Mouse (Mus musculus) T-helper 2 cell (primary cell): Measurements from ENCODE around the gene Tmigd1.
"Not testable (repeated sequence)": the region's sequence is repeated elsewhere in the genome, so short reads cannot be mapped to it uniquely, and the experiment has no call there.

Experiments used
- in situ Hi-C: fragments of 300-600 bp; cut with MboI, MseI; formaldehyde crosslinking; loops from one replicate; pipeline ENCODE4 v1.15.1; 2025; ENCODE audit warnings: high pct_unique_total_duplicates

Tmigd1 gene

DNA sequence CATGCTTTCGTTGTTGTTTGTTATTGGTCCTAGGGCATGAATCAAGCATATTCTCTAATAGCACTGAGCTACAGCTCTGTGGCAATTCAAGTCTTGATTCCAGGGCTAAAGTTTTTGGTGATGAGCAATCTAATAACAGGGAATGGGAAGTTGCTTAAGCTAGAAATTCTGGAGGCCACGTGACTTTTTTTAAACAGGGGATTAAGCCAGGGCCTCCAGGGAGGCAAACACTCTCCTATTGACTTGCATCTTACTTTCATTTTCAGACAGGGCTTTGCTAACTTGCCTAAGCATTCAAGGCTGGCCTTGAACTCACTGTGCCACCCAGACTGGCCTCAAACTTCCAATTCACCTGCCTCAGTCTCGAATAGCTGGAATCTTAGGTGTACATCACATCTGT is 4.1 kb upstream of the Tmigd1 start:
- in situ Hi-C loops, result no loop called here

DNA sequence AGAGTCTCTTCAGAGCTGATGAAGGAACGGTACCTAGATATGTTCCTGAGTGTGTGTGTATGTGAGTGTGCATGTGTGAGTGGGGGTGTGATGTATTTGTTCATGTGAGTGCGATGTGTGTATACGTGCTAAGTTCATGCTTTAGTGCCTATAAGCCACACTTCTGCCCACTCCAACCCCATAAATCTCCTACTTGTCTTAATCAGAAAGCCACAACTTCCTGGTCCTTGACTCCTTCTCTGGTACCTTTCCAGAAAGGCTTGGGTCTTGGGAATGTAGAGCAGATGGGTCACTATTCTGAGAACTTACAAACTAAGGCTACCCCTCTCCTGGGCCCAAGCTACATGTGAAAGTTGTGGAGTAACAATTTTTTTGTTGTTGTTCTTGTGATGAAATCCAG is 3.2 kb upstream of the Tmigd1 start:
- in situ Hi-C loops, result no loop called here

DNA sequence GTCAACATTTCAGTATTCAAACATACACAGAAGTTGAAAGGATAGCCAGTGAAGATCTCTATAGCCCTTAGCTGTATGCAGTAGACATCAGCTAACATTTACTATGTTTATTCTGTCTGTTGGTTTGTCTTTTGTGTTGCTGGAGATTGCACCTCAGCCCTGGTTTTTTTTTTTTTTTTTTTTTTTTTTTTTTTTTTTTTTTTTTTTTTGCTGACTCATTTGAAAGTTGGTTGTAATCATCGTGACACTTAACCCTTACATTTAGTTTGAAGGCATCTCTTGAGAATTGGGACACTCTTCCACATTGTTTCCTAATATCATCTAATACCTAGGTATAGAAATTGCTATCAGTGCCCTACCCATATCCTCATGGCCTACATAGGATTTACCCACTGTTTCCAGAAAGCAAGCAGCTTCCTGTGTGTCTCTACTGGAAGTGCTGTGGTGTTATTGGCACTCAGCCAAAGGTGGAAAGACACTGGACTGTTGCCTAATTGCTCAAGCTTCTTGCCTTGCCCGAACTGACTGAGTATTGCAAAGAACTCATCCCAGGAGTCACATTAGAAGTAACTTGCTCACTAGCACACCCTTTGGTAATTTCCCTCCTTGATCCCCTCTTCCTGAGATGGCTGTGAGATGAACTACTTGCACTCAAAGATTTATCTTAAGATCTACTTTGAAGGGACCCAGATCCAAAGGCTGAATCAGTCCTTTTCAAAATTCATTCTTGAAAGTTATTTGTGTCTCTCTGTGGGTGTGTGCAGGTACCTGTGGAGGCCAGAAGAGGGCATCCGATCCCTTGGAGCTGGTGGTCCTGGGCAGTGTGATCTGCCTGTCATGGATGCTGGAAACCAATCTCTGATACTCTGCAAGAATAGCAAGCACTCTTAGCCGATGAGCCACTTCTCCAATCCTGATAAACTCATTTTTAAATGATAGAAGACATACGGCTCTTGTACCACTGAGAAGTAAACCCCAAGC is 1.9 kb upstream of the Tmigd1 start:
- in situ Hi-C loops, result no loop called here

DNA sequence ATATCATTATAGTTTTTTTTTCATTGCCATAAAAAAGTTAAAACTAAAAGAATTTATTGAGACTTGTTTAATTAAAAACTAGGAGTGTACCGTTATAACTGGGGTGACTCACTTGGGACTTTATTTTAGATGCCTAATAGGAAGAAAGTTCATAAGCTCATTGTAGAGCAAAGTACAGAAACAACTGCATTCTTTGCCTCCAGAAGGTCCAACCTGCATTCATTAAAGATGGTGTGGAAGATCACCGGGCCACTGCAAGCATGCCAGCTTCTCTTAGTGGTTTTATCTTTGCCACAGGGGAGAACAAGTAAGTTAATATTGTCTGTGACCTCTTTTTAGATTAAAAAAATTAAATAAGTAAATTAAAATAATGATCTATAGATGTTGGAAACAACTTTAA is 2.4 kb downstream of the Tmigd1 start:
- in situ Hi-C loops, result no loop called here

DNA sequence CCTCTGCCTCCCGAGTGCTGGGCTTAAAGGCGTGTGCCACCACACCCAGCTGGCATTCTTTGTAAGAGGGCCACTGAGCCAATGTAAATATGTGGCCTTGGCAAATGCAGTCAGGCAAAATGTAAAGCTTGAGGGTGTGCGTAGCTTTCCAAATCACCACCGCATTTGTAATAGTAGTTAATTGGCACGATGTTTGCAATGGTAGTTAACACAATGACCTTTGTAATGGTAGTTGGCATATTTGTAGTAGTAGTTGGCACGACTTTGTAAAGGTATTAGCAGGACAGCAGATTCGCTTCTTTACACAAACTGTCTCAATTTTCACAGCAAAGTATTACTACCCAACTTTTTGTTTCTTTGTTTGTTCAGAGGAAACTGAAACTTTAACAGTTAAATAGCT is 6.7 kb downstream of the Tmigd1 start:
- in situ Hi-C loops, result no loop called here

DNA sequence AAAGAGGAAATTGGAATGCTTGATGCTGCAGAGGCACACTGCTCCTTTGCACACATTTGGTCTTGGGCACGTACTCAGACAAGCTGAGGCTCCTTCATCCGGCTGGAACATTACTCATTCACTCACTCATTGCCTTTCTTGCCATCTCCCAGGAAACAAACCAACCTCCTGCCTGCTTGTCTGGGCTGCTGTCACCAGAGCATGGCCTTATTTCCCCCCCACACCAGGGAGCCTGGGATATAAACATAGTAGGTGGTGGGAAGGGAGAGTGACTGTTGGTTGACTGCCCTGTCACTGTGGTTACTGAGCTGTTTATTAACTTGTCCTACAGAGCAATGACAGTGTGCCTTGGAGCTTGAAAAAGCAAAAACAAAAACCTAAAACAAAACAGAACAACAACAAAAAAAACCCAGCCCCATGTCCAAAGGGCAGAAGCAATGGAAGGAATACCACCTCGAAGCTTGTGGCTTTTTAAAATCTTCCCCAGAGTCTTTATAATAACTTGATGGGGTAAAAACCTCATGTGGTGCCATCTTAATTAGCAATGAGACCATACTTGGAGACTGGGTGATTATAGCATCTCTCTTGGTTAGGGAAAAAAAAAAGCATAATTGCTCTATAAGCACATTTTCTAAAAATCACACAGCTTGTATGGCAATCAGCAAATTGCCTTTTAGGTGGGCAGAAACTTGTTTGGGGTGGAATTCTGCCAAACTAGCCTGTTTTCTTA is 9.5 kb downstream of the Tmigd1 start:
- in situ Hi-C loops, result no loop called here

DNA sequence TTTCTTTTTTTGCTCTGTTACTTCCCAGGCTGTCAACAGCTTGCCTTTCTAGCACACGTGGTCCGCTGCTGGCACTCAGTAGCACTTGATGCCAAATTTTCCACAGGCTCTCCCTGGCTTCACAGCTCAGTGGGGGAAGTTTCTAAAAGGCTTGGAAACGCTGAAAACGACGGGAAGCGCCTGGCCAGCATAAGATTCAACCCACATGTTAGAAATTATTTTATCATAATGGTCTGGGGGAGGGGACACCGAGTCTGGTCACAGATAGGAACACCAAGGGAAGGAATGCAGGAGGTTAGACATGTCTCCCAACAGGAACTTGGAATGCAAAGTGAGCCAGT is 10.1 kb downstream of the Tmigd1 start:
- in situ Hi-C loops, result no loop called here

DNA sequence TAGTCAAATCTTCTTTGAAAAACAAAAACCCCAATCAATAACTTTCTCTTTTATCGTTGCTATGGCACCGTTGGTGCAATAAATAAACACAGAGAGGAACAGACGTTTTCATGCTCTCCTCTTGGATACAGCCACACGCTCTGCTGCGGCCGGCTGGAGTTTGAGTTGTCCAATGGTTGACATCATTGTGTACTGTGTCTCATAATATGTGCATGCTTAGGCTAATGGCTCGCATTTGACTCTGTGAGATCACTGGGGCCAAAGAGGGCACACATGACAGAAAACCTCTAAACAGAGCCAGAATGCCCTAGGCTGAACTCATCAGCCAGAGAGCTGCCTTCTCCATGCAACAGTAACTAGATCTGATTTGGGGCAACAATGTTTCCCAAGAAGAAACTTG is 12.4 kb downstream of the Tmigd1 start:
- in situ Hi-C loops, result no loop called here

DNA sequence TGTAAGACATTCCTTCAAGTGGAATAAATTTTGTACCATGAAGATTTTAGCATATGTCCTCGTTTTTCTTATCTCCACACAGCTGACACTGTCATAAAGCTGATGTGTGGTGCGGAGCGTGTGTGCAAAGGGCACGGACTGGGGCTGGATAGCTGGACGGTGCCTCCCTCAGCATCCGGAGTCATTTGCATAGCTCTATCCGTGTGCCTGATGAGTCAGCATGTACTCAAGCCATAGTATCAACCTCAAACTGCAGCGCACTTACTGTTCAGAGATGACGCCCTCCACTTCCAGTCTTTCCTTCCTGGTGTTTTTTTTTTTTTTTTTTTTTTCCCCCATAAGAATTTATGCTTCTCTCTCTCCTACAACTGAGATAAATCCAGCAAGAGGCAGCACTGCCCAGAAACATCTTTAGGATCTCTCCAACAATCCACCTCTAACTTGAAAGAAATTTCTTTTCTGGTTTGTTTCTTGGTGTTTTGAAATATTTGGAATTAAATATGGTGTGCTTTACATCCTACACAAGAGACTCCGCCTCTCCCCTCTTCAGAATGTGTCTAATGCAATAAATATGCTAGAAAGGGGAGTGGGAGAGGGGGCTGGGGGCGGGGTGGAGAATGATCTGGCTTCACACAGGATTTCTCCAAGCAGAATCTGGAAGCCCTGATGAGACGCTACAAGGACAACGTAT is 14.7 kb downstream of the Tmigd1 start:
- in situ Hi-C loops, result no loop called here

DNA sequence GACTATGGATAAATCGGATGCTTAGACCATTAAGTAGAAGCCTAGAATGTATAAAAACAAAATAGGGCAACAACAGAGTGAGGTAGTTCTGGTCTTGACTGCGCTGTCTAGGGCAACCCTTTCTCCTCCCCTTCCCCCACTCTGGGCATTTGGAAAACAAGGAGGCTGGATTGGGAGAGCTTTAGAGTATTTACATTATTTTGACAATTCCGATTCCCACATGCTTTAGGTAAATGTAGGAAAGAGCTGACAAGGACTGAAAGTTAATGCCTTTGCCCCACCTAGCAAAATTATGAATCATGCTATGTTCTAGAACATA is 15.2 kb downstream of the Tmigd1 start:
- in situ Hi-C loops, result no loop called here

DNA sequence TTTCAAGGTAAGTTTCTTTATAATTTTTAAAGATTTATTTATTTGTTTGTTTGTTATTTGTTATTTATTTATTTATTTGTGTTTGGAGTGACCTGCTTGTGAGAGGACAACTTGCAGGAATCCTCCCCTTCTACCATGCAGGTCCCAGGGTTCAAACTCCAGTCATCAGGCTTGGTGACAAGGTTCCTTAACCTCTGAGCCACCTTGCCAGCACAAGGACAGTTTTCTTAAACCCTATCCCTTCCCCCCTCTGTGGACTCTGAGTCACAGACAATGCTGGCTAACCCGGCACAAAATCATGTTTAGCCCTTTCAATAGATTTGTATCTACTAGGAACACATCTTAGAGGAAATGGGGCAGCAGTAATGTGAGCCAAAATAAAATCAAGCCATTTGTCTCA is 18.6 kb downstream of the Tmigd1 start:
- in situ Hi-C loops, result no loop called here

DNA sequence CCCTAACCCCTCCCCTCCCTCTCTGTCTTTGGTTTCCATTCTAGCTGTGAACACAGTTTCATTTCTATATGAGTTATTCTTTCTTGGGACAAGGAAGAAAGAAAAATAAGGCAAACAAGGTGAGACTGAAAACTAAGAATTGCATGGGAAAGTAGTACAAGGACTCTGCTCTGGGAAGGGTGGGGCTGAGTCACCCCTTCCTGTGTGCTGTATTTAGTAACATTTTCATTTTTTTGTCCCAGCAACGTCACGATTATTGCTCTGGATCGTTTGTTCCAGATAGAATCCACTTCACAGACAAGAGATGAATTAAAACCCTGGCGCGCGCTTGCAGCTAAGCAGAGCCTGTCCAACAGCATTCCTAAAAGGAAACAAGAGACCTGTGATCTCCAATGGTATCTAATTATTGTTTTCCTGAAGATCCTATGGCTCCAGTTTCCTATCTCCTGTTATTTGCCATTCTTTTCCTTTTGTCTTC is 22.8 kb downstream of the Tmigd1 start, which contains the start of gene Blmh:
Gene Blmh (plus strand): TSS at position 51 of the 478 bp plus-strand sequence.
- in situ Hi-C loops, result no loop called here

DNA sequence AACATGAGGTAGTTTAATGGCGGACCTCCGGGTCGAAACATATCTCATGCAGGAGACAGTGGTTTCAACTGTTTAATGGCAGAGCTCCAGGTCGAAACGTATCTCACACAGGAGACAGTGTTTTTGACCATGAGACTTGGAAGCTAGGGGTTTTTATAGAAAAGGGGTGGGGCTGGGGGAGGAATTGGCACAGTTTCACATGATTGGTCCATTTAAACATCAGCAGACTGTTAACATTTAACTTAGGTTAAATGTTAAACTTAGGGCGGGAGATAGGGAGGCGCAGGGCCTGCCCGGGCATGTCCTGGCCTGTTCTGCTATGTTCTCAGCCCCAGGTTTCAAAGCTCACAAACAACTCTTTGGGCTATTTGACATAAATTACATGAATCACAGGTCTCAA is 26.6 kb downstream of the Tmigd1 start:
- in situ Hi-C loops, result not testable (repeated sequence)

DNA sequence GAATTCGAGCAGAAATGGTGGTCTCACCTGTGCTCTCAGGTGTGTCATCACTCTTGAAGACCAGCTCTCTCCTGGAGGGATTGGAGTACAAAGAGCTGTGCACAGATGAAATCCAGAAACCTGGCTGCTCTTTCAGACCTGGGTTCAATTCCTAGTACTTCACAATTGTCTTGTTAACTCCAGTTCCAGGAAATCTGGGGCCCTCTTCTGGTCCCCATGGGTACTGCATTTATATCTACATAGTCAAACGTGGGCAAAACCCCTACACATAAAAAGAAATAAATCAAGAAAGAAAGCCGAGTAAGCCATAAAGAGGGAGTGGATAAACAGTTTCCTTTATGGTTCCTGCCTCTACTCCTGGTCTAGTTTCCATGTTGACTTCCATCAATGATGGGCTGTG is 31.2 kb downstream of the Tmigd1 start:
- in situ Hi-C loops, result no loop called here

DNA sequence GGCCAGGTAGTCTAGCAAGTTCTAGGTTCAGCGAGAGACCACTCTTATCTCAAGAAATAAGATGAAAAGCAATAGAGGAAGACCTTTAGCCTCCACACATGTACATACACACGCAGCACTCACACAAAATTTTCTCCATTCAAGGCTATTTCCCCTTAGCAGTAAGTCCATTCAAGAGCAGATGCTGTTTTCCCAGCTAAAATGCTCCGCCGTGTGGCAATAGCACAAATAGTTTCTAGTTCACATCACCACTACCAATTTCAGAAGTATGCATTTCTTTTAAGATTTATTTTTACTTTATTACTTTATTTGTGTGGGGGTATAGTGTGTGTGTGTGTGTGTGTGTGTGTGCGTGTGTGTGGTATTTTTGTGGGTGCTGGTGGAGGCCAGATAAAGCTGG is 34.6 kb downstream of the Tmigd1 start:
- in situ Hi-C loops, result no loop called here

DNA sequence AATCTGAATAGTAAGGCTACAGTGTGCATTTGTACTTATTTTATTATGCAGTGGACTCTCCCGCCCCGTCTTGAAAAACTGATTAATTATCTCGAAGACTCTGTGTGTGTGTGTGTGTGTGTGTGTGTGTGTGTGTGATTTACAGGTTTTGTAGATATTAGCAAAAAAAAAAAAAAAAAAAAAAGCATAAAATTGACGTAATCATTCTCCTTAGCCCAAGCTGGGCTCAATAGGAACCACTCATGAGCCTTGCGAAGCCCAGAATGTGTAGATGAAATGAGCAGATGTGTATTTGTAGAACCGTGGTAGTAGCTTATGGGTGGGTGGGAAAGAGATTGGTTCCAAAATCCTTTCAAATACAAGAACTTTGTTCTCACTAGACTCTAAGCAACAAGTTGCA is 42.9 kb downstream of the Tmigd1 start:
- in situ Hi-C loops, result no loop called here

DNA sequence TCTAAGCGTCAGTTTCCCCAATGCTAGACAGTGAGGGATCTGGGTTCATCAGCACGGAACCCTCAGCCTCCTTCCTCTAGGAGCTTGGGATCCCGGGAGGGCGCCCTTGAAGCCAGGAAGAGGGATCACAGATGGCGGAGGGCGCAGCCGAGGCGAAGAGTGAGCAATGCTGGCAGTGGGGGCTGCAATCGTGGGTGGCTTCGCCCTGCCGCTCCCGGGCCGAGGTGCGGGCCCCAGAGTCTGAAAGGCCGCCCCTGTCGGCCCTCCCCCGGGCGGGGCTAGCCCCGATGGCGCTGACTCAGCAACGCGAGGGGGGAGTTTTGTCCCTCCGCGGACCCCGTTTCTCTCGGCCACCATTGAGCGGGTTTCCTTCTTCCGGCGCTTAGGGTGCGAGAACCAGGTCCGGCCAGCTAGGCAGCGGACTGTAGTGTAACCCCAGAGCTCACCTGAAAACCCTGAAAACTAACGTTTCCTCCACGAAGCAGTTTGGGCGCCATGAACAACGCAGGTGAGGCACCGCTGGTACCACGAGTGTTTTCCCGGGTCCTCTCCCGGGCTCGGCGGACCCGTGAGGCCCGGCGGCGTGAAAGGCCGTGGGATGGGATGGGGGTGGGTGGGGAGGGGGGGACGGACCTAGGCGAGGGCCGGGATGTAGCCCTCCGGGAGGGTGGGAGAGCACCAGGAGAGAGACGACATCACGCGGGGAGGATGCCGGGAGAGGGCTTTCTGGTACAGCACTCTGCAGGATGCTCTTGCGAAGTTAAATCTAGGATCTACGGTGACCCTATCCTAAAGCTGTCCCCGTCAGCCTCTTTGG is 43.6 kb downstream of the Tmigd1 start:
- in situ Hi-C loops, result no loop called here

DNA sequence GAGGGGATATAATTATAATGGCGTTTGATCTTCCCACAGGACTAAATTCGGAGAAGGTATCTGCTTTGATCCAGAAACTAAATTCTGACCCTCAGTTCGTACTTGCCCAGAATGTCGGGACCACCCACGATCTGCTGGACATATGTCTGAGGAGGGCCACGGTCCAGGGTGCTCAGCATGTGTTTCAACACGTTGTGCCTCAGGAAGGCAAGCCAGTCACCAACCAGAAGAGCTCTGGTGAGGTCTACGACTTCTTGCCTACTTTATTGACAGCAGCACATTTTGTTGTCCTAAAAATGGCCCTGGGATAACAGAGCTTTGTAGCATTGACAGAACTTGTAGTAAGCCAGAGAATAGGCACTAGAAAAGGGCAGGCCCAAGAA is 44.2 kb downstream of the Tmigd1 start:
- in situ Hi-C loops, result no loop called here

DNA sequence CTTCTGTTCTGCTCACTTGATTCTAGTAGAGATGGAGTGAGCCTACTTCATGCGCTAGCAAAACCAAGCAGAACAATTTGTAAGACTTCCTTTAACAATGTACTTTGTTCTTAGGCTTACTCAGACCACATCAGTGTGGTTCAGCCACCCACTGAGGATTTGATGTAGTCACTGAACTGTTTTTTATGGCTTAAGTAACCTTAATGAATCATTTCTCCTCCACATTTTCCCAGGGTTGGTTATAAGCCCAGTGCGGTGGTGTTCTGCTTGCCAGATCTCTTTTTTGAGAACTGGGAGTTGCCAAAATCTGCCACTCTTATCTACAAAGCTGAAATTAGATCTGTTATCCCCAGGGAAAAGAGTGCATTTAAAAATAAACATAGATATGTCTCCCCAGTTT is 51.6 kb downstream of the Tmigd1 start:
- in situ Hi-C loops, result no loop called here

DNA sequence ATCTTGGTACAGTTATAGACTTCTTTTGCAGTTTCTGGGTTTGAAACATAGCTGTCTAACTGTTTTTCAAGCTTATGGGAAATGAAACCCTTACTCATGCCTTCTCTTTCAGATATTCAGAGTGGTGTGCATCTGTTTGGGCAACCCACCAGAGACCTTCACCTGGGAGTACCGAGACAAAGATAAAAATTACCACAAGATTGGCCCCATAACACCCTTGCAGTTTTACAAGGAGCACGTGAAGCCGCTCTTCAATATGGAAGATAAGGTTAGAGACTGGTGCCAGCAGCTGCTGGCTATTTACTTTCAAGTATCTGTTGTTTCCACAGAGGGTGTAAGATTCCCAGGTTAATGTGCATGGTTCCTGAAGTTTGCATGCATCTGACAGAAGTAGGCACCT is 63.7 kb downstream of the Tmigd1 start:
- in situ Hi-C loops, result loop anchor here (10.0 kb wide), 1 partner anchor 911 kb away; no protein-coding TSS in a partner anchor
